Mouse (Mus musculus) bone marrow, adult 2 months (tissue): ENCODE results near the gene Swap70. TPM values are rescaled to one million over a fixed set of nuclear protein-coding genes. Genes with fewer than 3 reads are reported as not detected.

Experiments used
- H3K27ac ChIP-seq: fragments of 200-500 bp; 2 replicates; pipeline ENCODE4 v1.5.1; 2012; ENCODE audit warnings: low read depth, mild to moderate bottlenecking, control low read depth, inconsistent platforms, low read length; ENCODE audit not compliant: control insufficient read depth, poor library complexity, insufficient read depth
- H3K4me1 ChIP-seq: fragments of 200-500 bp; 2 replicates; pipeline ENCODE4 v1.6.1; 2011; ENCODE audit warnings: low read length; ENCODE audit not compliant: control insufficient read depth, insufficient read depth
- H3K4me3 ChIP-seq: fragments of 200-500 bp; replicated peaks from 2 replicates; pipeline ENCODE3; 2011; ENCODE audit warnings: mild to moderate bottlenecking, low read depth, low read length, control low read depth; ENCODE audit not compliant: control insufficient read depth
- CTCF ChIP-seq: fragments of 200-500 bp; IDR thresholded peaks from 2 replicates; pipeline ENCODE4 v1.5.1; 2011; ENCODE audit warnings: low read length, control low read depth; ENCODE audit not compliant: control insufficient read depth, insufficient read depth
- POLR2A ChIP-seq: fragments of 200-500 bp; IDR thresholded peaks from 2 replicates; pipeline ENCODE4 v1.6.1; 2011; ENCODE audit warnings: low read depth, mild to moderate bottlenecking, control low read depth, low read length, borderline replicate concordance; ENCODE audit not compliant: control insufficient read depth
- WGBS: fragments of 180-500 bp; shearing (Covaris S2); methylation state at CpG from one replicate; pipeline ENCODE4 v1.1.7; 2018; 5-methylcytosine and 5-hydroxymethylcytosine counted together
- polyA plus RNA-seq: library from polyadenylated mRNA; stranded (reverse); fragments of >200 nt; gene quantifications from 2 replicates; pipeline ENCODE4 v1.2.4, GENCODE M21; 2011; ENCODE audit warnings: low replicate concordance; ENCODE audit not compliant: missing spikeins, insufficient read depth, insufficient read length

Swap70 gene
- polyA plus RNA-seq, 1 experiment = 23.1 TPM

DNA sequence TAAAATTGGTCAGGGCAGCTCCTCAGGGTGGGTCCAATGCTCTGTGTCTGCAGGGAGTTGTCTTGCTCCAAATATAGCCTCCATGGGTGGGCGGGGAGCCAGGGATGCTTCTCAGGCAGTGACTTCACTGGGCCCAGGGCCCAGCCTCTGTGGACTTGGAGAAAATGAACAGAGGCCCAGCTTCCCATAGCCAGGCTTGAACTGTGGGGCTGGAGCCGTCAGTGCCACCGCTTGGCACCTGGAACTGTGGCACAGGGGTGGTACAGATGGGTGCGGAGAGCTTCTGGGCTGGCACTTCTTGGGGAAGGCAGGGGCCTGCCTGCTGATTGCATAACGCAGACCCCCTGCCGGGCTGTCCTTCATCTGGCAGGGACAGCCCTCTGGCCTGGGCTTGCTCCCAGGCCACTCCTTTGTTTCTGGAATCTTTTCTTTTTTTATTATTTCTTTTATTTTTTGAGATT is 67.2 kb downstream of the Swap70 start:
- no peak for TF ChIP-seq CTCF
- no peak for TF ChIP-seq POLR2A
- no peak overlapping the region for H3K4me3 ChIP-seq
- H3K27ac ChIP-seq = no peak overlapping the region
- no peaks in the 10 kb centered on the region; the same call in none of the 2 replicates for H3K4me1 ChIP-seq
- 77% methylated on average over 6 of the region's 6 CpGs for WGBS

DNA sequence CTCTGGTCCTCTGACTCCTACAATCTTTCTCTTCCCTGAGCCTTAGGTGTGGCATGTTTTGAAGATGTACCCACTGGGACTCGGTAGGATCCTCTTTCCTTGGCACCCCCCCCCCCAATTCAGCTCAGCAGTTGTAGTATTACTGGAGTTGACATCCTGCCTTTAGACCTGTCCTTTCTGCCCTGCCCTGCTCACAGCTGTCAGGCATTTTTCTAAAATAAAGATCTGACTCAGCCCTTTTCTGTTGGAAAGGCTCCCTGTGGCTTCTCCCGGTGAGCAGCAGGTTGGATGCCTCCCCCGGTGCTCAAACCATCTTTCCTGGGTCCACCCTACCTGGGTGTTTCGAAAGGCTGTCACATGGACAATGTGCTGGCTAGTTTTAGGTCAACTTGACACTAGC is 68.1 kb downstream of the Swap70 start:
- TF ChIP-seq POLR2A (no peak), CTCF (no peak)
- 76% methylated on average over 4 of the region's 4 CpGs for WGBS
- Histone ChIP-seq H3K27ac (no peak overlapping the region), H3K4me3 (no peak overlapping the region), H3K4me1 (no peaks in the 10 kb centered on the region; the same call in 1 of the 2 replicates)

DNA sequence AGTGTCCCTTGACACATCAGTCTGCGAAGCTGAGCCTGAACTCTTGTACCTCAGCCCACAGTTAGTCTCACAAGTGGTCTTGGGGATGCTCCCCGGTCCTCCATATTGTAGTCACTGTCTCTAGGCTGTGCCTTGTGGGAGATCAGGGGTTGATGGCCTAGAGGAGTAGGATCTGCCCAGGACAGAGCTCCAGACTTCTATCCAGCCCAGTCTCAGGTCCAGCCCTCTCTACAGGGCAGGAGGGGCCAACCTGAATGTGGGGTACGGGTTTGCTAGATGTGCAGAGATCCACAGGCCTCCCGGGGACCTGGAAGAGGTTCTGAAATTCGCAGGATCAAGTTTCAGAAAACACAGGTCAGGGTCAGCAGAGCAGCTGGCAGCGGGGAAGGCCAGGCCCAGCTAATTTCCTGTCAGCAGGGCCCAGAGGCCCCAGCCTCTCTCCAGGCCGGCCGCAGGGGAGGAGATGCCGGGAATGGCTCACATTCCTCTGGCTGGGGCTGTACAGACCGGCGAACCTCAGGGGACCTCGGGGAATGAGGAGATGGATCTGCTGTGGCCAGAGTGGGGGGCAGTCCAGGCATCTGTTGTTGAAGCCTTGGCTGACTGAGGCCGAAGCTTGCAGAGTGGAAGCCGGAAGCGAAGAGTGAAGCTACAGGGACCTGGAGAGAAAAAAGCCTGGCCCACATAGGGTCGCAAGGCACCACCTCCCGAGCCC is 75.5 kb downstream of the Swap70 start:
- Histone ChIP-seq H3K4me1 (no peaks in the 10 kb centered on the region), H3K27ac (no peak overlapping the region), H3K4me3 (no peak overlapping the region)
- 79% methylated on average over 17 of the region's 17 CpGs for WGBS
- TF ChIP-seq CTCF (no peak), POLR2A (no peak)

DNA sequence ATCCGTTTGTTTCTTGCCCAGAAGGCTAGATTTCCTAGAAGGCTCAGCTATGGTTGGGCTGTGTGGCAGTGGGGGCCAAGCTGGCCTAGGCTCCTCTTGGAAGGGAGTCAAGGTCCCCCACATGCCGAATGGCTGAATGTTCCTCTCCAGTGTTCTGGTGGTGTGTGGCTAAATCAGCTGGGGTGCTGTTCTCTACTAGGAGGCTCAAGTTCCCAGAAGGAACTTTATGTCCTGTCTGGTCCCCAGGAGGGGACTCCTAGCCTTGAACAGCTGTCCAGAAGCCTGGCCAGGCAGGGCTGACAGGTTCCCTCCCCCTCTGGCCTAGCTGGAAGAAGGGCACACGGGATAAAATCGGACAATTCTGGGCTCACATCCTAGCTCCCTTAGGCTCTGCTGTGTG is 76.1 kb downstream of the Swap70 start:
- 72% methylated on average over 4 of the region's 4 CpGs for WGBS
- TF ChIP-seq POLR2A (no peak), CTCF (no peak)
- no peak overlapping the region for H3K27ac ChIP-seq

DNA sequence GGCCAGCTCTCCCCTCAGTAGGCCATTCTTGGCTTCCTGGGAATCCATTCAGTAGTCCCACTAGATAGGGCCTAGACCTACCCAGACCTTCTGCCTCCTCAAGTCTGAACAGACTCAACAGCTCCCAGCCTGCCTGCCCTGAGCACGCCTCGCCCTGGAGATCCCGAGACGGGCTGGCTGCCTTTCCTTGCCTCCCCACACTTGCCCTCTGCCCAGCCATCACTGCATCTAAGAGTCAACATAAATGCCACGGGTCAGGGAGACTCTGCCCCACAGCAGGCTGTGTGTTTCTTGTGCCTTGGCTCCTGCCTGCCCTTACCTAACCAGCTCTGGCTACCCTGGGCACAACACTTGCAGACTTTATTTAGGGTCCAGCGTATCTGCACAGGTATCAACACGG is 76.6 kb downstream of the Swap70 start:
- Histone ChIP-seq H3K4me3 (no peak overlapping the region), H3K4me1 (no peaks in the 10 kb centered on the region), H3K27ac (no peak overlapping the region)
- WGBS = 79% methylated on average over 7 of the region's 7 CpGs
- no peak for TF ChIP-seq CTCF
- no peak for TF ChIP-seq POLR2A

More for the DNA sequence above, 76.1 kb downstream of the Swap70 start:
- Histone ChIP-seq H3K4me3 (no peak overlapping the region), H3K4me1 (no peaks in the 10 kb centered on the region)

DNA sequence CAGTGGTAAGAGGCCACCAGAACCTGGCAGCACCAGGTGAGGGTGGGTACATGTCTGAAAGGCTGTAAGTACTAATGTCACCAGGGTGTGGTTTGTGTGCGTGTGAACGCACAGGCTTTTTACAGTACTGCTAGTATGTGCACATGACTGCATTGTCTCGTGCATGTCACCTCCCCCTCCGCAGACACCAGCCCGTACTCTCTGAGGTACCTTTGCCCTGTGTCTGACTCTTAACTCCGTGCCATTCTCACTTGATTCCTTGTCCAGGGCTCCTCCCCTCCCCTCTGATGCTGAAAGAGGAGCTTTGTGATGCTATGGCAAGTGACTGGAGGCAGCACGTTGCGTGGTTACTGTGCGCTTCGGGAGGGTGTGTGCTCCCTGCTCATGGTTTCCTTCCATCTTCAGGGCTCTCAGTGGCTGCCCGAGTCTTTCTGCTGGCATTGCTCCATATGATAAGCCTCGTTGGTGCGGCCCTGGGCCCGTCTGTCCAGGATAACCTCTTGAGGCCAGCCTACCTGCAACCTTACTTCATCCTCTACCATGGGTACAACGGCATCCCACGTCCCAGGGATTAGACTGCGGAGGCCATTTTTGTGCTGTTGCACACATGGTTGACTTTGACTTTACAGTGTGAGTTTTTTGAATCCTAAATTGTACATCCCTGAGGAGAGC is 77.4 kb downstream of the Swap70 start:
- H3K4me1 ChIP-seq = no peaks in the 10 kb centered on the region
- 79% methylated on average over 17 of the region's 17 CpGs for WGBS
- no peak overlapping the region for H3K27ac ChIP-seq

DNA sequence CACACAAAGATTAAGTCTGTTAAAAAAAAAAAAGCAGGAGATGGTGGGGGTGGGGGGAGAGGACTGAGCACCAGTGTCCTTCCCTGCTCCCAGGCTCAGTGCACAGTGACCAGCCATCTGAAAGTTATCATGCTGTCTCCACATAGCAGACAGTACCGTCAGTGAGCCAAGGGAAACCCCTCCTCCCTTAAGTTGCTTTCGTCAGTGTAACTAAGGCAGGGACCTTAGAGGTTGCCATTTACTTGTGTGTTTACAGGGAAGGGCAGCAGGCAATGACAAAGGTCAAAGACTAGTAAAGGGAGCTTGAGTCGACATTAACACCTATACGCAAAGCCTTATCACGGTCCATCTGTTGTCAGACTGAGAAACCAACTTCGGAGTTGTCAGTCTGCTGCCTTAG is 81.4 kb downstream of the Swap70 start:
- H3K4me3 ChIP-seq = no peak overlapping the region
- 80% methylated on average over 6 of the region's 6 CpGs for WGBS
- no peak overlapping the region for H3K27ac ChIP-seq
- TF ChIP-seq POLR2A = no peak
- TF ChIP-seq CTCF = no peak
- H3K4me1 ChIP-seq = no peaks in the 10 kb centered on the region

More for the DNA sequence above, 77.4 kb downstream of the Swap70 start:
- no peak overlapping the region for H3K4me3 ChIP-seq
- TF ChIP-seq CTCF (no peak), POLR2A (no peak)

DNA sequence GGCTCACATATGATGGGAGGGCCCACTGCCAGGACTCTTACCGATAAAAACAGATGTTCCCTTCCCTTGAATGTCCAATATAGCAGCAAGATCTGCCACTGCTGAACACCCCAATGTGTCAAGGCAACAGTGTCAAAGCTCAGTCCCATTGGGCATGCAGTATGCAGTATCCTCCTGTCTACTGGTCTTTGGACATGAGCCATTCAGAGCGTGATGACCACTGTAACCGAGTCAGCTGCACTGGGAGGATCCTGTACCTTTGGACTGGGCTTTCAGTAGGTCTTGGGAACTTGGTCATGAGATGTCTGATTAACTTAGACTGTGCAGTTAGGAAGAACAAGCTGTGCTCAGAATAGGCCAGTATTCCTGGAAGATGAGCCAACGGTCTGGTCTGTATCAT is 84.0 kb downstream of the Swap70 start:
- Histone ChIP-seq H3K4me1 (no peaks in the 10 kb centered on the region; the same call in 1 of the 2 replicates), H3K4me3 (no peak overlapping the region), H3K27ac (no peak overlapping the region)
- WGBS = 86% methylated on average over 4 of the region's 4 CpGs
- TF ChIP-seq CTCF (no peak), POLR2A (no peak)
